Mouse (Mus musculus) heart, postnatal 25 days (tissue): Measurements from ENCODE around the gene Gm21789. TPM values are rescaled to one million over a fixed set of nuclear protein-coding genes. Genes with fewer than 3 reads are reported as not detected.
"Not testable (repeated sequence)": the region's sequence is repeated elsewhere in the genome, so short reads cannot be mapped to it uniquely, and the experiment has no call there.

Experiments
- DNase-seq: peaks from one replicate; pipeline ENCODE4 v3.0.0; 2022; ENCODE audit warnings: low spot score
- intact Hi-C: fragments of 180-260 bp; cut with DNase I; formaldehyde crosslinking; loops from one replicate; pipeline ENCODE4 v1.15.1; 2025
- total RNA-seq, 2 experiments: library from RNA; stranded (reverse); gene quantifications; 2 replicates each; pipeline ENCODE4 v1.2.3; 2021

The Gm21789 gene
- not detected for total RNA-seq

DNA sequence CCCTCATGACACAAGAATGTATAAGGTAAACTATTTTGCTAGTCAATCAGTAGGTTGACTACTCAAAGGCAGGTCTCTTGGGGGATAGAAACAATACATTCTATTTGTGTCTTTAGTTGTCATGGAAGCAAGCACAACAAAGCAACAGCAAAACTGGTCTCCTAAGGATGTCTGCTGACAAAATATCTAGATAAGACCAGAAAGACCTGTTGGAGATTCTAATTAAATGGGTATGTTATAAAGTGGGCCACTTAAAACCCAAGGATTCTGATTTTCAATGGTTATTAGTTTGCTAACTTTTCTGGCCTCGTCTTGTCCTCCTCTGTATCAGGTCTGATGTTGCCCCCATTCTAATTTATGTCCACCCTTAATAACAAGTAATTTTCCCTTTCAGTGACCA, at the start of gene Gm21789:
Gm21789 (plus strand) TSS at position 301 of the 400 bp plus-strand sequence.
- DNase-seq, intact Hi-C loops: not testable (repeated sequence)

DNA sequence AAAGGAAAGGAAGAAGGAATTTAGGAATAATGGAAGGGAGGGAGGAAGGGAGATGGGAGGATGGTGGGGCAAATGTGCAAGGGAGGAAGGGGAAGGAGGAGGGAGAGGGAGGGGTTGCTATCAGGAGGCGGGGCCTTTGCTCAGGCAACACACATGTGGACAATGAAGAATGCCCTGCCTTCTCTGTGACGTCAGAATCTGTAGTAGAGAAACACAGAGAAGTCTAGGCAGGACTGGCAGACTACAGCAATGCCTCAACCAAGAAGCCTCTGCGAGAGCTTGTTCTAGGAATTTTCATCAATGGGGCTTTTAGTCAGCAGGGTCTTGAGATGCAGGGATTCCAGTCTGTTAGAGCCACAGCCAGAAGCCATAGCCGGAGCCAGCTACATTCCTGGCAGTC, 47.2 kb upstream of the Gm21789 start, which contains the start of gene Btbd35f30:
Btbd35f30 (plus strand) TSS at position 301 of the 400 bp plus-strand sequence.
- intact Hi-C loops, DNase-seq: not testable (repeated sequence)

DNA sequence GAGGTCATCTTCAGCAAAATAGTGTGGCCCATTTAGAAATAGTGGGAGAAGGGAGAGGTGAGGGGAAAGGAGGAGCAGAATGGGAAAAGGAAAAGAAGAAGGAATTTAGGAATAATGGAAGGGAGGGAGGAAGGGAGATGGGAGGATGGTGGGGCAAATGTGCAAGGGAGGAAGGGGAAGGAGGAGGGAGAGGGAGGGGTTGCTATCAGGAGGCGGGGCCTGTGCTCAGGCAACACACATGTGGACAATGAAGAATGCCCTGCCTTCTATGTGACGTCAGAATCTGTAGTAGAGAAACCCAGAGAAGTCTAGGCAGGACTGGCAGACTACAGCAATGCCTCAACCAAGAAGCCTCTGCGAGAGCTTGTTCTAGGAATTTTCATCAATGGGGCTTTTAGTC, 32.0 kb downstream of the Gm21789 start, which contains the start of gene Btbd35f5:
Btbd35f5 (plus strand) TSS at position 301 of the 400 bp plus-strand sequence.
- DNase-seq, intact Hi-C loops: not testable (repeated sequence)

Other genes with a start within 250 kb of the Gm21789 start
- gene Btbd35f21, start 215.7 kb upstream of the Gm21789 start, total RNA-seq, result not detected
- not detected for gene Btbd35f30, start 47.1 kb upstream of the Gm21789 start, total RNA-seq
- not detected for gene Btbd35f5, start 32.1 kb downstream of the Gm21789 start, total RNA-seq